Mouse (Mus musculus) layer of hippocampus, adult 8-10 months (tissue): ENCODE data around the gene Wdr11. TPM values are rescaled to one million over a fixed set of nuclear protein-coding genes. Genes with fewer than 3 reads are reported as not detected.

Experiments
- DNase-seq, 2 experiments: peaks; one replicate each; pipeline ENCODE4 v3.0.0; 2022; ENCODE audit warnings: low spot score in 2 of 2
- total RNA-seq, 4 experiments: library from RNA; stranded (reverse); gene quantifications; 2 replicates each; pipeline ENCODE4 v1.2.4; 2022

Wdr11 gene
- total RNA-seq, 4 experiments from 2014 or later: 44.7 to 49.2 (median 48.1) TPM

- DNase-seq: no peak
Measured at GRCm38 (mm10) chr7:129680534-129681210, 89.0 kb downstream of the Wdr11 start.

DNA sequence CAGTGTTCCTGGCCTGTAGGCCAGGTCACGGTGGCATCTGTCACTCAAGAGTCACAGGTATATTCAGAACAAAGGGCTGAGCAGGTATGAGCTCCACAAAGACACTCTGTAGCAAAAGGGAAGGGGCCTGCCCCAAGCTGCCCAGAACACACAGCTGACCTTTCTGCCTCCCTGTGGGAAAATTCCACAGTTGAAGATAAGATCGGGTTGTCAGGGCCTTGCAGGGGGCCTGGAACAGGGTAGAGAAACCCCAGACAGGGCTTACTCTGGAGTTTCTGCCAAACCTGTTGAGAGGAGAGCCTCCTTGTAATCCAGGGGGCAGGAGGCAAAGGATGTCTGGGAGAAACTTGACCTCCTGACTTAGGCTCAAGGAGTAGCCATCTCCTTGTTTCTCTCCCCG is 90.9 kb downstream of the Wdr11 start:
- DNase-seq: no peak

DNA sequence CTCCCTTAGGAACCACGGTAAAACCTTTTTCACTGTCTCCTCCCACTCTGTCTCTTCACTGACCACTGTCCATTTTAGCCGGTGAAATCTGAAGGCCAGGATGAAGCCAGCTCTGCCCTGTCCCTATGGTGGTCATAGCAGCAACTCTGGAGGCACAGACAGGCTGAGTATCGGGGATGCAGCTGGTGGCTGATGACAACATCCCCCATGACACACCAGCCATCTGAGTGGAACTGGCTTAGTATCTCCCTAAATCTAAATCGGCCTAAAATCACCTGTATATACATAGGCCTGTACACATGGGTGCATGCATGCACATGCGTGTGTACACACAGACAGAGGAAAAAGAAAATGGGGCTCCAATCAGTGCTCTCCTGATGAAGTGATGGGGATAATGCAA is 93.7 kb downstream of the Wdr11 start:
- no peak for DNase-seq
